Mouse (Mus musculus) urinary bladder, postnatal 14 days (tissue): ENCODE results near the gene Hand2.

ENCODE experiments used
- DNase-seq: peaks from one replicate; pipeline ENCODE4 v3.0.0; 2021; ENCODE audit warnings: low spot score

Gene Hand2

DNA sequence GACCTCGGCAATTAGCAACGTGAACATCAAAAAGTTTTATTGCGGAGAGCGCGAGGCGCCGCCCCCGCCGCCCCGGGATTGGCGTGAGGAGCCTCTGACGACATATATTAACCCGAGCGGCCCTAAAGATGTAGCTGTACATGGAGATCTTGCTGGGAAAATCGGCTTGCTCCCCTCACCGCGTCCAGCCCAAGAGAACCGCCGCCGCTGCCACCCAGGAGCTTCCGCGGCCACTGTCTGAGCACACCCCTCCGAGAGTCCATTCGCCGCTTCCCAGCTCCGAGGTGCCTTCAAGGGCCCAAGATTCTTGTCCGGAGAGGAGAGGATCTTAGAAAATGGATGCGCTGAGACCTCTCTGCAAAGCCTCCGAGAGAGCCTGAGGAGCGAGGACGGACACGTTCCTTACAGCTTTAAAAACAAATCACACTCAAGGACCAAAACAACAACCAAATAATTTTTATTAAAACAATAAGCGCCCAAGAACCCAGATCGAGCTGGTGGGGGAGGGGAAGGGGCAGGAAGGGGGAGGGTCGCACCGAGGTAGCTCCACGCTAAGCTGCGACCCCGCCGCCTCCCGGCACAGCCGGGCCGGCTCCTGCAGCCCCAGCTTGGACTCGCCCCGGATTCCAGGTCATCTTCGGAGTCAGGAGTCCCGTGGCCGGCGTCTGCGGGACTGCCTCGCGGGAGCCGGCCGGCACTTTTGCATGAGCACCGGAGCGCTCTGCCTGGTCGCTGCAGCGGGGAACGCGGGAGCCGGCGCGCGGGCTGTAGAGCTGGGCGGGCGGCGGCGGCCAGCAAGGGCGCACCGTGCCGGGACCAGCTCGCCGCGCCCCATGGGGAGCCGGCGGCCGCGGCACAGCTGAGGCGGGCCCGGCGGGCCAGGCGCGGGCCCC is at the start of gene Hand2:
Gene Hand2, plus strand, starts transcription at position 133 of the 893 bp plus-strand sequence.
- DNase-seq, result peak; percentile 66

DNA sequence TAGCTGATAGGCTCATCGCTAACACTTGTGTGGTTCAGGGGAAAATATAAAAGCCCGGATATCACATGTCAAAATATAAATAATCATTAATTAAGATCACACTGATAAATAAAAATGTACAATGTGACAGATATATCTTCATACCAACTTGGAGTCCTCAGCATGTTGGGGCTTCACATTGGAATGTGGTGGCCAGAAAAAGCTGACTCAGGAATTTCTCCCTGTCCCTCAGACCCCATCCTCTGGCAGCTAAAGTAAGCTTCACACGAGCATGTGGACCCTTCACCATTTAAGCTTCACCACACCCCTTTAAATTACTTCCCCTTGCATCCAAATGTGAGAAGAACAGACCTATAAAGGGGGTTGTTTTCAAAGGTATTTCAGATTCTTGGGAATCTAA is 47.7 kb upstream of the Hand2 start:
- DNase-seq, result no peak

GRCm38 (mm10) chr8:57293441-57293840 is 27.3 kb upstream of the Hand2 start:
- no peak for DNase-seq

- no peak for DNase-seq
Measured at GRCm38 (mm10) chr8:57303513-57303912, 17.3 kb upstream of the Hand2 start.

GRCm38 (mm10) chr8:57304944-57305343 is 15.8 kb upstream of the Hand2 start:
- DNase-seq, result no peak

DNA sequence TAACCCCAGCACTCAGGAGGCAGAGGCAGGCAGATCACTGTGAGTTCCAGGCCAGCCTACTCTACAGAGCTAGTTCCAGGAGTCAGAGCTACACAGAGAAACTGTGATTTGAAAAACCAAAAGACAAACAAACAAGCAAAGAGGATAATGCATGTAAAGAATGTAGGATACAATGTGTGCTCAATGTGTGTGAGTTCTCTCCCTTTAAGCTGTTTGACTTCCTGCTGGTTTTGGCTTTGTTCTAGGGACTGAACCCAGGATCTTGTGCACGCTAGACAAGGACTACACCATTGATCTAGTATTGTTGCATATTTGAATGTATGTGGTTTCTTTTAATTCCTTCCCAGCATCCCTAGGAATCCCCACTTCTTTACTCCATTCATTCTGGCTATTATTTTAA is 14.3 kb upstream of the Hand2 start:
- DNase-seq, result no peak

DNA sequence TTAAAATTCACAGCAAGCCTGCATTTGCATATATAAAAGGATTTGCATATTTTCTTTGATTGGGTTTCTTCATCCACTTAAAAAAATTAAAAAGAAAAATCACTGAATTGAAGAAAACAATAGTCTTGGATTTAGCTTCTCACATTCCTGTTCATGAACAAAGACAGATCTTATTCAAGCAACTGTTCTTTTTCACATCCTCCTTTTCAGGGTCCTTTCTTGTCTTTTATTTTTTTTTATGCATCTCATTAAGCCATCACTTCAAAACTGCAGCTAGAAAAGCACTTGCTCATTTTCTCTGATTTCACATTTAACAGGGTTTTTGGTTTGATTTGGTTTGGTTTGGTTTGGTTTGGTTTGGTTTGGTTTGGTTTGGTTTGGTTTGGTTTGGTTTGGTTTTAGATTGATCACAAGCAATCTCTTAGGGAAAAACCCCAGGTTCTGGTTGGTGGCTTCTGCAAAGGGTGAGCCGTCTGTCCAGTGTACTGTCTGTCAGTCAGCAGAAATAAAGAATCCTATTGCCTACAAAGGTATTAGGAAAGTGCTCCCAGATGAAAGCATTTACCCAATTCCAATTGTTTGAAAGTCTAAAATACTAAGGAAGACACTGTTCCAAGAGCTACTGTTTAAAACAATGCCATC is 10.8 kb upstream of the Hand2 start:
- DNase-seq, result no peak

GRCm38 (mm10) chr8:57312031-57312981 is 8.5 kb upstream of the Hand2 start:
- no peak for DNase-seq

DNA sequence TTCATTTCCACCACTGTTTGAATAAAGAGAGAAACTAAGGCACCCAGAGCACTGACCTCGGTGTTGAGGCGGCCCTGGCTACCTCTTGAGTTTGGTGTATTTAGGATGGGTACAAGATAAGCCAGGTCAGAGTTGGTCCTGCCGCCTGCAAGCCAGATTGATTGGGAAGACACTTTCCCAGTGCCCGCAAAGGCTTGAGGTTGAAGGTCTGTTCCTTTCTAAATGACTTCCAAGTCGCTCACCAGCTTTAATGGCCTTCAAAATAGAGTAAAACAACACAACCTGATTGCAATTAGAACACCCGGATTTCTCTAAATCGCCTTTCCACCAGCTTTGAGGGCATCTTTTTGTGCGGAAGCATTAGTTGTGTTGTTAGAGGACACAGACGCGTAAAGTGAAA is 7.2 kb upstream of the Hand2 start:
- DNase-seq, result no peak

GRCm38 (mm10) chr8:57314216-57314615 is 6.6 kb upstream of the Hand2 start:
- DNase-seq, result no peak

- no peak for DNase-seq
Measured at GRCm38 (mm10) chr8:57315471-57315870, 5.3 kb upstream of the Hand2 start.

DNA sequence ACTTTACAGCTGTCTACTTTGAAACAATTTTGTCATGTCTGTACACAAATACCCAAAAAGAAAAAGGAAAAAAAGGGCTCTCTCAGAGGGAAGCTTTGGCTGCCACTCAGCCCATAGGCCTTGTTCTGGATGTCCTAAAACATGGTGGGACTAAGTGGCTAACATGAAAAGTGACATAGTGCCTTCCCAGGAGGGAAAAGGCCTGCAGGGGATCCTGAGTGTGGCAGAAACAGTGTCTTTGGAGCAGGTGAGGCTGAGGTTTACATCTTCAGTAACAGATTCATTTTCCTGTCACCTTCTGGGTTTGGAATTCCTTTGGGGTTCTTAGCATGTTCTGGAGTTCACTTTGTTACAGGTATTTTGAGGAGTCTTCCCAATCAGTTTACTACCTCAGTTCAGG is 3.7 kb upstream of the Hand2 start:
- DNase-seq, result no peak

GRCm38 (mm10) chr8:57317890-57318480 is 2.8 kb upstream of the Hand2 start:
- DNase-seq, result no peak

DNA sequence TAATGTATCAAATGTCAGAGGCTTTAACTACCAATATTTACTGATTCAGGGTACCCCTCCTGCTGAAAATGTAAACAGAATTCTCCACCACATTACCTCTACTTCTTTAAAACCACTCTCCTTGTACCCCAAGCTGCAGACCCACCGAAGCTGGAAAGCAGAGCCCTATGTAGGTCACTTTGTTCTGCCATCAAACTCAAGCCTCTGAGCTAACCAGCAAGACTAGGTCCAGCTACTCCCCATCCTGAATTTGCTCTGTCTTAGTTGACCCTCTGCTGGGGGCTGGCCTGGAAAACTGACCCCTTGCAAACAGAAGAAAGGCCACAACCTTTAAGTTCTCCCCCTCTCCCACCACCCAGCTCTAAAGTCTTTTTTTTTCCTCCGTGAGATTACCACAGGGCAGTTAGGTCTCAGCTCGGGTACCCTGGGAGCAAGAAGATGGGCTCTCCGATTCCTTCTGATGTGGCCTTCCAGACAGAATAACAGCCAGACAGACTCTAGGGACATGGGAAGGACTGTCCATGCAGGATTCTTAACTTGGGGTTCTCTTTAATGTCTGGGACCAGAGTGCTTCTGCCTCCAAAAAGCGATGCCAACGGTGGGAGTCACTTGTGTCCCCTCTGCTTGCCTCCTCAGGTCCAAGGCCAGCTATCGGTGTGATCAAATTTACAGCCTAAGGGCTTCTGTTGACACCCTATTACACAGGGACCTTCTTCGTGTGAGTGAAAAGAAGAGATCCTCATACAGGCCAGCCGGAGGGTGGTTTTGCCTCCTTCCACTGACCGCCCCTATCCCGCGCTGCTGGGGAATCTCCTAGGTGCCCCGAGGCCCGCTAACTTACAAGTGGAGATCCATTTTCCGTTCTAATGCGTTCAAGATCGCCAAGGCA is 1.4 kb upstream of the Hand2 start:
- no peak for DNase-seq

DNA sequence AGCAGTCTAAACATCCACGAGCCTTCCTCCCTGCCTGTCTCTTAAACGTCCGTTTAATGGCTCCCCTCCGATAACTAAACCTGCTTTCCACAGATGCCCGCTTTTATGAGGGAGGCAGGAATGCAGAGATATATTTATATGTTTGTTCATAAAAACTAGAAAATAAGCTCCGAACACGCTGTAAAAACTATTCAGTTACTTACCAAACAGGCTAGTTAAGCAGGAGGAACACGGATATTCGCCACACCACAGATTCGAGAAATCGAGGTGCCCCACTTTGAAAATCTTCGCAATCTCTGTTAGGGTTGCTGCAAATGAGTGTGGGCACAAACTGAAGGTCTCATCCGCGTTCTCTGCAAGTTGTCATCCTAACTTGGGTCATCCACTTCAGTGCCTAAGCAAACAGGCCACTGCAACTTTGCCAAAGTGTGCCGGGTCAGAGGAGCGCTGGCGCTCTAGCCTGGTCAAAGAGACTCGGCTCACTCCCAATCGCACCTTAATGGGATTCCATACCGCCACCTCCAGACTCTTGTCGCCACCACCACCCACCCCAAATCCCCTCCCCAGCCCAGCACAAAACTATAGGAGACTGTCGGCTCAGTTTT is 700 bp upstream of the Hand2 start:
- DNase-seq, result no peak

DNA sequence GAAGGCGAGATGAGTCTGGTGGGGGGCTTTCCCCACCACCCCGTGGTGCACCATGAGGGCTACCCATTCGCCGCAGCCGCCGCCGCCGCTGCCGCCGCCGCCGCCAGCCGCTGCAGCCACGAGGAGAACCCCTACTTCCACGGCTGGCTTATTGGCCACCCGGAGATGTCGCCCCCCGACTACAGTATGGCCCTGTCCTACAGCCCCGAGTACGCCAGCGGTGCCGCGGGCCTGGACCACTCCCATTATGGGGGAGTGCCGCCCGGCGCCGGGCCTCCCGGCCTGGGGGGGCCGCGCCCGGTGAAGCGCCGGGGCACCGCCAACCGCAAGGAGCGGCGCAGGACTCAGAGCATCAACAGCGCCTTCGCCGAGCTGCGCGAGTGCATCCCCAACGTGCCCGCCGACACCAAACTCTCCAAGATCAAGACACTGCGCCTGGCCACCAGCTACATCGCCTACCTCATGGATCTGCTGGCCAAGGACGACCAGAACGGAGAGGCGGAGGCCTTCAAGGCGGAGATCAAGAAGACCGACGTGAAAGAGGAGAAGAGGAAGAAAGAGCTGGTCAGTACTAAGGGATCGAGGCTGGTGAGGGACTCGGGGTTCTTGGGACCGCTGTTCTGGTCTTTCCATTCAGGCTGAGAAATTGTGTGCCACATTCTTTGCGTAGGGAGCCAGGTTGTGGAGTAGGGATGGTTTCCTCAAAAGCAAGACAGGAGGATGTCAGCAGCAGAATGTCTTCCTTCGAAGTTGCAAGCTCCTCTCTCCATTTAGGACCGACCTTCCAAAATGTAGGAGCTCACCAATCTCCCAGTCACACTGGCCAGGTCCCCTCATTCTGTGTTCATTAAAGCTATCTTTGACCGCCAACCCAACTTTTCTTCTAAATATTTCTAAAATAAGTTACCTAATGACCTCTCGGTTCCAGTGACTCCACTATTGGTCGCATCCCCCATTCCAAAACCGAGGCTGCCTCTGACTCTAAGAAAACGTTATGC is 1.4 kb downstream of the Hand2 start:
- no peak for DNase-seq

DNA sequence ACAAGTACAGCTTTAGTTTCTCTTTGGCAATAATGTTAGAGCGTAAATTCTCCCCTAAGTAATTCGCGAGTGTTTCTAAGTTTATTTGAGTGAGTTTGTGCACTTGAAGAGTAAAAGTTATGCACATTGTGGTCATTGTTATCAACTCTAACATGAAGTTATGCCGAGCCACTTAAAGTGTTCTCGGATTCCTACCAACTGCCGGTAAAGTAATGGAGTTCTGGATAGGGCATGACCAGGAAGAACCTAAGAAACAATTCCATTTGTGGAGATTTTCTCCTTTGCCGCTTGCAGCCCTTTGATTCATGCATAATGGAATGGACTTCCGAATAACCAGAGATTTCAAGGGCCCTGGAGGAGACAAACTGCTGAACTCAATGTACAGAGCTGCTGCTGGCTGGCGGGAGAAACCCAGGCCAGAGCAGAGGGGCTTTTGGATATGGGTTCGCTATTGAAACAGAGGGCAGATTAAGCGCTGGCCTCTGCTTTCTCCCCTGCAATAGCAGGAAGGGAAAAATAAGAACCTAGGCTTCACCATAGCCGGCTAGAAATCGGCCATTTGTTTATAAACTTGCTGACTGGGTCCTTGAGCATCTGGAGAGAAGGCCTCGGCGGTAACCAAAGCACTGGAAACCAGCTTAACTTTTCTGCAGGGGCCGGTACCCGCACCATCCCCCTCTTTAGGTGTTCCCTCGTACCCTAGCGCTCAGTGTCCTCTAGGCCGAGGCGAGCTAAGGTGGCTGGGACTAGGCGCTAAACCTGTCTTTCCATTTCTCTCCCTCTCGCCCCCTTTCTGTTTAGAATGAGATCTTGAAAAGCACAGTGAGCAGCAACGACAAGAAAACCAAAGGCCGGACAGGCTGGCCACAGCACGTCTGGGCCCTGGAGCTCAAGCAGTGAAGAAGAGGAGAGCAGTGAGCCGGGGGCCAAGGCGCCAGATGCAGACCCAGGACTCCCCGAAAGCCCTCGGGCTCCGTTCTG is 2.5 kb downstream of the Hand2 start:
- no peak for DNase-seq

DNA sequence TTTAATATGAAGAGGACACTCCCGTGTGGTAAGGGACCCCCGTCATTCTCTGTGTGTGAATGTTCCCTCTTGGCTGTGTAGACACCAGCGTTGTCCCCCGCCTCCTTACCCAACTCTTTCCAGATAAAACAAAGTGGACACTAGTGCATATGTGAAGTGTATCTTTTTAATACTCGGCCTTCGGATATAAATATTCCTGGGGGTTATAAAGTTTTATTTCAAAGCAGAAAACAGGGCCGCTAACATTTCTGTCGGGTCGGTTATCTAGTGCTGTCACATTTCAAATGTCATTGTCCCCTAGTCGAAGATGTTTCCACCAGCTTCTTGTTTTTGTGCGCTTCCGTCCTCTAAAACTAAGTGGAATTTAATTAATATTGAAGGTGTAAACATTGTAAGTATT is 3.3 kb downstream of the Hand2 start:
- DNase-seq, result no peak
